Mouse (Mus musculus) erythroblast, embryonic 14.5 days (primary cell): Measurements from ENCODE around the gene Fbxo28.

Source experiments
- GATA1 ChIP-seq: IDR thresholded peaks from 2 replicates; pipeline ENCODE4 v1.6.1; 2012; ENCODE audit warnings: low read length, inconsistent platforms, mixed read lengths
- TAL1 ChIP-seq: IDR thresholded peaks from 3 replicates; pipeline ENCODE4 v1.6.1; 2012; ENCODE audit warnings: low read length, inconsistent platforms, mixed read lengths

GRCm38 (mm10) chr1:182271130-182271529 lies 70.3 kb downstream of the Fbxo28 start:
- no peak for TF ChIP-seq TAL1
- TF ChIP-seq GATA1: no peak
